Comparison of ENCODE assay signal across 18 mouse cellular contexts in genomic region chr19:29417894-29418293, GRCm38 (mm10). TPM values are rescaled to one million over a fixed set of nuclear protein-coding genes. Genes with fewer than 3 reads are reported as not detected.
DNase-seq lines count a peak whose midpoint lies in the region; ATAC-seq and TF ChIP-seq lines count a peak whose summit lies in the region.
"Had no signal": no experiment of that assay in that cellular context is flagged by ENCODE, and none has a peak within 500 bp of the region (broad histone marks: within the 10 kb centered on the region; RNA-seq: fewer than 3 reads in every experiment).

No protein-coding gene starts in this region.

- no peaks in the 10 kb centered on the region for H3K27me3 ChIP-seq in heart, embryonic 16.5 days (ENCODE audit: control insufficient read depth, insufficient read depth, low read length)
- no peaks in the 10 kb centered on the region for H3K27me3 ChIP-seq in CH12.LX (replicated peaks)
- no peaks in the 10 kb centered on the region for H3K27me3 ChIP-seq in neural tube, embryonic 15.5 days (replicated peaks)
- H3K27me3 ChIP-seq: heart, embryonic 15.5 days; limb, embryonic 15.5 days had no signal

- ATAC-seq in heart, embryonic 16.5 days (replicated peaks; ENCODE audit: extremely low read depth, insufficient read depth, low FRiP score), result peak; percentile 5; the same call in 1 of the 2 replicates
- ATAC-seq in neural tube, embryonic 15.5 days (ENCODE audit: low FRiP score), result no peak
- ATAC-seq: hindbrain, embryonic 16.5 days; Patski had no signal

- 0 out of 2 replicates have a peak overlapping the region, but pooled peaks have one; percentile 18 for H3K27ac ChIP-seq in heart, embryonic 16.5 days (ENCODE audit: low read length)
- H3K27ac ChIP-seq in CH12.LX (ENCODE audit: insufficient read depth, low read depth), result no peak overlapping the region
- peak overlapping the region; percentile 86 for H3K27ac ChIP-seq in macrophage
- H3K27ac ChIP-seq in neural tube, embryonic 15.5 days (replicated peaks), result no peak overlapping the region

- no peak overlapping the region for H3K9ac ChIP-seq in heart, embryonic 16.5 days (ENCODE audit: low read length)
- no peak overlapping the region for H3K9ac ChIP-seq in CH12.LX (ENCODE audit: insufficient read depth, low read depth)
- no peak overlapping the region for H3K9ac ChIP-seq in neural tube, embryonic 15.5 days (replicated peaks)
- H3K9ac ChIP-seq: heart, embryonic 15.5 days; limb, embryonic 15.5 days had no signal

- peaks cover 16% of the 10 kb centered on the region for H3K4me1 ChIP-seq in heart, embryonic 16.5 days (ENCODE audit: control insufficient read depth, insufficient read depth, low read length)
- H3K4me1 ChIP-seq in CH12.LX (ENCODE audit: control insufficient read depth in 1 of 2, insufficient read depth in 2 of 2), result peaks cover 16 to 76% of the 10 kb centered on the region in 2 experiments
- no peaks in the 10 kb centered on the region for H3K4me1 ChIP-seq in neural tube, embryonic 15.5 days

- no peak for DNase-seq in heart, adult 9 months (ENCODE audit: low spot score in 2 of 2)
- DNase-seq in 416B (ENCODE audit: low read depth) (peak; percentile 54), CH12.LX (ENCODE audit: extremely low read depth) (no peak)
- DNase-seq in ovary, postnatal 14 days (ENCODE audit: low spot score), result no peak
- DNase-seq: cerebellum, adult 9-11 months; gastrocnemius, postnatal 14 days; right cerebral cortex, postnatal 25 days had no signal

- no peak overlapping the region for H3K4me3 ChIP-seq in heart, embryonic 16.5 days (ENCODE audit: low read length)
- H3K4me3 ChIP-seq in CH12.LX (replicated peaks in 1 of 3; ENCODE audit: low read depth in 2 of 3, low read length in 2 of 3, poor library complexity in 1 of 3) (no peak overlapping the region), macrophage (ENCODE audit: inconsistent target) (no peak overlapping the region)
- H3K4me3 ChIP-seq in neural tube, embryonic 15.5 days (replicated peaks), result no peak overlapping the region
- H3K4me3 ChIP-seq: erythroblast, embryonic 14.5 days; heart, embryonic 15.5 days; limb, embryonic 15.5 days had no signal

- H3K9me3 ChIP-seq in heart, embryonic 16.5 days (replicated peaks; ENCODE audit: control insufficient read depth, low read length), result no peaks in the 10 kb centered on the region
- no peaks in the 10 kb centered on the region for H3K9me3 ChIP-seq in CH12.LX (replicated peaks; ENCODE audit: low read length)
- H3K9me3 ChIP-seq in neural tube, embryonic 15.5 days (replicated peaks), result no peaks in the 10 kb centered on the region
- H3K9me3 ChIP-seq: heart, embryonic 15.5 days; limb, embryonic 15.5 days had no signal

- TF ChIP-seq RAD21 in CH12.LX (IDR thresholded peaks at IDR 0.05; ENCODE audit: low read depth, low read length), result peak; percentile 23

- dilution Hi-C loops in CH12.LX (cut with MboI; ENCODE audit: extremely low pct_ligation_motif_present, extremely low pct_unique_long_range_greater_than_20kb, low sequenced_read_pairs), result no loop called here

- H3K36me3 ChIP-seq in heart, embryonic 16.5 days (ENCODE audit: control insufficient read depth, insufficient read depth), result no peaks in the 10 kb centered on the region
- H3K36me3 ChIP-seq in CH12.LX (replicated peaks in 1 of 2; ENCODE audit: control insufficient read depth in 1 of 2, insufficient read depth in 1 of 2, low read length in 1 of 2), result no peaks in the 10 kb centered on the region
- no peaks in the 10 kb centered on the region for H3K36me3 ChIP-seq in macrophage (ENCODE audit: inconsistent target)
- no peaks in the 10 kb centered on the region for H3K36me3 ChIP-seq in neural tube, embryonic 15.5 days
- H3K36me3 ChIP-seq: heart, embryonic 15.5 days; limb, embryonic 15.5 days had no signal

- in situ Hi-C loops in CH12.LX (cut with MboI; ENCODE audit: low pct_ligation_motif_present, low pct_unique_long_range_greater_than_20kb, low sequenced_read_pairs), result no loop called here

- TF ChIP-seq EP300 in CH12.LX (IDR thresholded peaks at IDR 0.05; ENCODE audit: low read length), result no peak

- peak in 1 of 2 experiments; percentile 34; a peak in 1 of 4 replicates for TF ChIP-seq CTCF in CH12.LX (conservative IDR thresholded peaks at IDR 0.05 in 1 of 2, IDR thresholded peaks at IDR 0.05 in 1 of 2; ENCODE audit: low read depth in 2 of 2, low read length in 2 of 2)

- no peak for TF ChIP-seq POLR2A in CH12.LX (IDR thresholded peaks at IDR 0.05; ENCODE audit: low read depth, low read length)

- WGBS in heart, embryonic 16.5 days, result 29% methylated on average over 2 of the region's 2 CpGs
- 36% methylated on average over 2 of the region's 2 CpGs for WGBS in macrophage (ENCODE audit: missing documents)
- WGBS in neural tube, embryonic 15.5 days, result 72% methylated on average over 2 of the region's 2 CpGs

- H3K79me2 ChIP-seq in CH12.LX (replicated peaks; ENCODE audit: control insufficient read depth, extremely low read depth, insufficient read depth, poor library complexity, severe bottlenecking), result no peaks in the 10 kb centered on the region
- H3K79me2 ChIP-seq in macrophage (ENCODE audit: inconsistent target), result no peaks in the 10 kb centered on the region

- no peak overlapping the region for H3K4me2 ChIP-seq in heart, embryonic 16.5 days (ENCODE audit: low read depth, low read length)
- H3K4me2 ChIP-seq in CH12.LX (ENCODE audit: insufficient read depth, low read depth, poor library complexity, severe bottlenecking), result no peak overlapping the region
- no peak overlapping the region for H3K4me2 ChIP-seq in neural tube, embryonic 15.5 days
- H3K4me2 ChIP-seq: limb, embryonic 15.5 days had no signal

TF ChIP-seq in CH12.LX, 34 proteins besides CTCF, POLR2A, EP300 and RAD21:
- TF ChIP-seq HCFC1 (IDR thresholded peaks at IDR 0.05; ENCODE audit: low read depth, low read length), result no peak
- 0 out of 2 replicates have a peak, but pooled peaks have one; percentile 14 for TF ChIP-seq IRF4 (IDR thresholded peaks at IDR 0.05; ENCODE audit: low read depth, low read length)
- TF ChIP-seq JUN (IDR thresholded peaks at IDR 0.05; ENCODE audit: insufficient read depth, low read depth, low read length), result no peak
- peak; percentile 49 for TF ChIP-seq SMC3 (IDR thresholded peaks at IDR 0.05; ENCODE audit: low read depth, low read length)

RNA-seq across cellular contexts. Expression of gene Pdcd1lg2, which starts 7.2 kb away (rescaled TPM):
- polyA plus RNA-seq in heart, embryonic 16.5 days (2015; fragmentation: Nextera tagmentation; extraction: Ambion mirVana), result 0.26 and 0.41 TPM in 2 replicates
- total RNA-seq in CH12.LX (2012; rRNA removed) (1.6 and 1.7 TPM in 2 replicates), CH12.LX (2014; rRNA removed) (1.4 and 2.4 TPM in 2 replicates)
- polyA plus RNA-seq in CH12.LX (2012; ENCODE audit: insufficient read length, low read depth) (4.6 and 5.5 TPM in 2 replicates), macrophage (2018) (0.09 to 0.18 TPM in 2 of 3 replicates, not detected in the other)
- total RNA-seq in macrophage (2018; cell fraction: chromatin; rRNA removed), result 1 to 10 TPM in 2 of 26 experiments, under 1 TPM in 11, not detected in 13; 0.33 to 1.5 (median 0.86) TPM
- under 1 TPM in 25 of 26 experiments, not detected in 1; 0.09 to 0.45 (median 0.22) TPM for total RNA-seq in macrophage (2018; cell fraction: cytosol; rRNA removed)
- total RNA-seq in macrophage (2018; cell fraction: nucleus; rRNA removed), result 1 to 10 TPM in 10 of 26 experiments, under 1 TPM in 6, not detected in 10; 0.52 to 3.2 (median 1.5) TPM
- polyA plus RNA-seq in neural tube, embryonic 15.5 days (2015; fragmentation: Nextera tagmentation; extraction: Ambion mirVana), result 0.09 and 0.56 TPM in 2 replicates
- total RNA-seq: adrenal gland, adult 18-20 months; gastrocnemius, postnatal 14 days had no signal
- polyA plus RNA-seq: erythroblast, embryonic 14.5 days; heart, embryonic 15.5 days; kidney, embryonic 16.5 days; limb, embryonic 15.5 days; stomach, embryonic 16.5 days had no signal

RNA-seq across cellular contexts. Expression of gene Cd274, which starts 50.6 kb away (rescaled TPM):
- 1.6 and 4.1 TPM in 2 replicates for polyA plus RNA-seq in heart, embryonic 16.5 days (2015; fragmentation: Nextera tagmentation; extraction: Ambion mirVana)
- total RNA-seq in CH12.LX (2012; rRNA removed) (4.7 and 6.7 TPM in 2 replicates), CH12.LX (2014; rRNA removed) (7.4 and 8.6 TPM in 2 replicates)
- polyA plus RNA-seq in CH12.LX (2012; ENCODE audit: insufficient read length, low read depth) (14.7 and 15.9 TPM in 2 replicates), macrophage (2018) (44.6 to 125 TPM (median 104 TPM) in 3 replicates)
- 1,000 to 10,000 TPM in 3 of 26 experiments, 100 to 1,000 TPM in 23; 158 to 1,981 (median 629) TPM for total RNA-seq in macrophage (2018; cell fraction: chromatin; rRNA removed)
- total RNA-seq in macrophage (2018; cell fraction: cytosol; rRNA removed), result 100 to 1,000 TPM in 25 of 26 experiments, 10 to 100 TPM in 1; 97.2 to 934 (median 465) TPM
- 1,000 to 10,000 TPM in 15 of 26 experiments, 100 to 1,000 TPM in 10, 10 to 100 TPM in 1; 92.6 to 1,827 (median 1,161) TPM for total RNA-seq in macrophage (2018; cell fraction: nucleus; rRNA removed)
- polyA plus RNA-seq in neural tube, embryonic 15.5 days (2015; fragmentation: Nextera tagmentation; extraction: Ambion mirVana), result 0.81 and 4.5 TPM in 2 replicates
- polyA plus RNA-seq: erythroblast, embryonic 14.5 days had no signal

RNA-seq across cellular contexts. Expression of gene Plgrkt, which starts 50.7 kb away (rescaled TPM):
- polyA plus RNA-seq in heart, embryonic 16.5 days (2015; fragmentation: Nextera tagmentation; extraction: Ambion mirVana), result 53.1 and 88.0 TPM in 2 replicates
- total RNA-seq in CH12.LX (2012; rRNA removed) (27.7 and 31.3 TPM in 2 replicates), CH12.LX (2014; rRNA removed) (27.9 and 33.0 TPM in 2 replicates)
- polyA plus RNA-seq in CH12.LX (2012; ENCODE audit: insufficient read length, low read depth) (38.3 and 40.6 TPM in 2 replicates), macrophage (2018) (65.1 to 163 TPM (median 83.5 TPM) in 3 replicates)
- total RNA-seq in macrophage (2018; cell fraction: chromatin; rRNA removed), result 100 to 1,000 TPM; 439 to 902 (median 658) TPM
- total RNA-seq in macrophage (2018; cell fraction: cytosol; rRNA removed), result 100 to 1,000 TPM in 4 of 26 experiments, 10 to 100 TPM in 22; 64.2 to 119 (median 78.6) TPM
- total RNA-seq in macrophage (2018; cell fraction: nucleus; rRNA removed), result 100 to 1,000 TPM; 254 to 825 (median 609) TPM
- polyA plus RNA-seq in neural tube, embryonic 15.5 days (2015; fragmentation: Nextera tagmentation; extraction: Ambion mirVana), result 75.7 and 132 TPM in 2 replicates

Comparison
In these comparisons a context has a peak if more than half of its experiments do, and no peak if none do; other contexts are left out.
1. H3K27ac ChIP-seq: peak in heart, embryonic 16.5 days (single experiment) and macrophage (single experiment); none in CH12.LX (single experiment) and neural tube, embryonic 15.5 days (single experiment).